Mouse (Mus musculus) kidney, postnatal 36 days (tissue): ENCODE results near the gene Vmn1r165.
"Not testable (repeated sequence)": the region's sequence is repeated elsewhere in the genome, so short reads cannot be mapped to it uniquely, and the experiment has no call there.

Experiments used
- DNase-seq, 2 experiments: peaks; one replicate each; pipeline ENCODE4 v3.0.0; 2021 to 2022; ENCODE audit warnings: mixed read lengths in 2 of 2

The Vmn1r165 gene

DNA sequence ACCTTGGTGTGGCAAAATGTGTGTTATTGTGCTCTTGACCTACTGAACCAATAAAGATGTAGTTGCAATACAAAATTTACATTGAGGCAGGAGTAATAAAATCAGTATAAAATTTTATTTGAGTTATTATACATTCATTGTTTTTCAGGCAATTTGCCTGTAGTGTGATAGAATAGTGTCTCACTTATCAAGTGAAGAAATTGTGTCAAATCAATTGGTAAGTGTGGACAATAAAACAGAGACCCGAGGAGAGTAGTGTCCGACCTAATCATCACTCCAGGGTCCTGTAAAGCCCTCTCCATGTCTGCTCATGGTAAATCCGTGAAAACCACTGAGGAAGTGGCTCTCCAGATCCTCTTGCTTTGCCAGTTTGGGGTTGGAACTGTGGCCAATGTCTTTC, at the start of gene Vmn1r165:
Vmn1r165 (plus strand) TSS at position 301 of the 400 bp plus-strand sequence.
- DNase-seq, result not testable (repeated sequence)

DNA sequence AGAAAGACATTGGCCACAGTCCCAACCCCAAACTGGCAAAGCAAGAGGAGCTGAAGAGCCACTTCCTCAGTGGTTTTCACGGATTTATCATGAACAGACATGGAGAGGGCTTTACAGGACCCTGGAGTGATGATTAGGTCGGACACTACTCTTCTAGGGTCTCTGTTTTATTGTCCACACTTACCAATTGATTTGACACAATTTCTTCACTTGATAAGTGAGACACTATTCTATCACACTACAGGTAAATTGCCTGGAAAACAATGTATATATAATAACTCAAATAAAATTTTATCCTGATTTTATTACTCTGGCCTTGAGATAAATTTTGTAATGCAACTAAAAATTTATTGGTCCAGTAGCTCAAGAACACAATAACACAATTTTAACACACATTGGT, 34.5 kb downstream of the Vmn1r165 start, which contains the start of gene Vmn1r166:
Vmn1r166 (minus strand) TSS at position 101 of the 400 bp plus-strand sequence.
- DNase-seq, result not testable (repeated sequence)
